10 mouse cellular contexts compared by ENCODE assay signal in genomic region chr8:110664202-110664896, GRCm38 (mm10). TPM values are rescaled to one million over a fixed set of nuclear protein-coding genes. Genes with fewer than 3 reads are reported as not detected.
DNase-seq lines count a peak whose midpoint lies in the region; ATAC-seq lines count a peak whose summit lies in the region.
"Had no signal": no experiment of that assay in that cellular context is flagged by ENCODE, and none has a peak within 500 bp of the region (broad histone marks: within the 10 kb centered on the region; RNA-seq: fewer than 3 reads in every experiment).

No protein-coding gene starts in this region.

- H3K27me3 ChIP-seq in kidney, embryonic 15.5 days, result no peaks in the 10 kb centered on the region
- H3K27me3 ChIP-seq in neural tube, embryonic 13.5 days, result no peaks in the 10 kb centered on the region
- no peaks in the 10 kb centered on the region for H3K27me3 ChIP-seq in intestine, embryonic 16.5 days (replicated peaks; ENCODE audit: control insufficient read depth, insufficient read depth, low read length)
- H3K27me3 ChIP-seq: limb, embryonic 12.5 days had no signal

- WGBS in kidney, embryonic 15.5 days, result 68% methylated on average over 7 of the region's 7 CpGs
- 48% methylated on average over 7 of the region's 7 CpGs for WGBS in neural tube, embryonic 13.5 days
- WGBS in intestine, embryonic 16.5 days, result 70% methylated on average over 7 of the region's 7 CpGs

- H3K9me3 ChIP-seq in kidney, embryonic 15.5 days (replicated peaks), result no peaks in the 10 kb centered on the region
- no peaks in the 10 kb centered on the region for H3K9me3 ChIP-seq in neural tube, embryonic 13.5 days
- no peaks in the 10 kb centered on the region for H3K9me3 ChIP-seq in intestine, embryonic 16.5 days (ENCODE audit: control insufficient read depth, low read length)
- H3K9me3 ChIP-seq: limb, embryonic 12.5 days had no signal

- H3K4me3 ChIP-seq in kidney, embryonic 15.5 days (replicated peaks), result no peak overlapping the region
- H3K4me3 ChIP-seq in neural tube, embryonic 13.5 days, result no peak overlapping the region
- H3K4me3 ChIP-seq in intestine, embryonic 16.5 days (ENCODE audit: low read length), result no peak overlapping the region
- H3K4me3 ChIP-seq: erythroblast, embryonic 14.5 days; limb, embryonic 12.5 days had no signal

- peaks cover 15% of the 10 kb centered on the region for H3K36me3 ChIP-seq in kidney, embryonic 15.5 days
- peaks cover 23% of the 10 kb centered on the region for H3K36me3 ChIP-seq in neural tube, embryonic 13.5 days
- H3K36me3 ChIP-seq in intestine, embryonic 16.5 days (ENCODE audit: control insufficient read depth, insufficient read depth, low read length), result peaks cover 6% of the 10 kb centered on the region; the same call in 1 of the 2 replicates

- no peak for DNase-seq in kidney, adult 9 months
- DNase-seq in cerebellum, adult 9-11 months, result peak; percentile 92
- DNase-seq in frontal cortex, postnatal 14 days (ENCODE audit: low spot score in 2 of 2), result peak; percentile 57 to 70
- peak; percentile 79 to 89 for DNase-seq in layer of hippocampus, adult 8-10 months (ENCODE audit: low spot score in 2 of 2)
- DNase-seq in retina, postnatal 1 day, result no peak

- no peak overlapping the region for H3K9ac ChIP-seq in kidney, embryonic 15.5 days
- 0 out of 2 replicates have a peak overlapping the region, but pooled peaks have one; percentile 38 for H3K9ac ChIP-seq in neural tube, embryonic 13.5 days
- H3K9ac ChIP-seq in intestine, embryonic 16.5 days (ENCODE audit: low read depth, low read length), result no peak overlapping the region
- H3K9ac ChIP-seq: limb, embryonic 12.5 days had no signal

- H3K4me1 ChIP-seq in kidney, embryonic 15.5 days, result peaks cover 19% of the 10 kb centered on the region
- peaks cover 26% of the 10 kb centered on the region for H3K4me1 ChIP-seq in neural tube, embryonic 13.5 days (replicated peaks)
- H3K4me1 ChIP-seq in intestine, embryonic 16.5 days (ENCODE audit: control insufficient read depth, insufficient read depth, low read length), result no peaks in the 10 kb centered on the region

- H3K27ac ChIP-seq in kidney, embryonic 15.5 days, result peak overlapping the region; percentile 54
- H3K27ac ChIP-seq in neural tube, embryonic 13.5 days (replicated peaks), result peak overlapping the region; percentile 74
- H3K27ac ChIP-seq in intestine, embryonic 16.5 days (ENCODE audit: low read length), result no peak overlapping the region
- H3K27ac ChIP-seq: limb, embryonic 12.5 days had no signal

- no peak overlapping the region for H3K4me2 ChIP-seq in kidney, embryonic 15.5 days
- no peak overlapping the region for H3K4me2 ChIP-seq in neural tube, embryonic 13.5 days
- no peak overlapping the region for H3K4me2 ChIP-seq in intestine, embryonic 16.5 days (ENCODE audit: low read depth, low read length)
- H3K4me2 ChIP-seq: limb, embryonic 12.5 days had no signal

- ATAC-seq in kidney, embryonic 15.5 days (replicated peaks; ENCODE audit: low FRiP score), result no peak
- peak; percentile 72 for ATAC-seq in neural tube, embryonic 13.5 days (ENCODE audit: low read depth)
- no peak for ATAC-seq in intestine, embryonic 16.5 days

RNA-seq across cellular contexts. Expression of gene Vac14, which starts 46.0 kb away (rescaled TPM):
- 22.2 and 23.3 TPM in 2 replicates for polyA plus RNA-seq in kidney, embryonic 15.5 days (2015; fragmentation: Nextera tagmentation; extraction: Ambion mirVana)
- total RNA-seq in layer of hippocampus, adult 8-10 months (2022), result 10 to 100 TPM; 26.8 to 28.2 (median 27.0) TPM
- 25.2 TPM in 2 replicates for polyA plus RNA-seq in neural tube, embryonic 13.5 days (2015; fragmentation: Nextera tagmentation; extraction: Ambion mirVana)
- 20.1 and 22.4 TPM in 2 replicates for polyA plus RNA-seq in intestine, embryonic 16.5 days (2015; fragmentation: Nextera tagmentation; extraction: Ambion mirVana)

RNA-seq across cellular contexts. Expression of gene Mtss1l, which starts 56.9 kb away (rescaled TPM):
- polyA plus RNA-seq in kidney, embryonic 15.5 days (2015; fragmentation: Nextera tagmentation; extraction: Ambion mirVana), result 8.3 and 8.4 TPM in 2 replicates
- 100 to 1,000 TPM; 209 to 246 (median 223) TPM for total RNA-seq in layer of hippocampus, adult 8-10 months (2022)
- 13.3 and 14.0 TPM in 2 replicates for polyA plus RNA-seq in neural tube, embryonic 13.5 days (2015; fragmentation: Nextera tagmentation; extraction: Ambion mirVana)
- 3.3 and 4.0 TPM in 2 replicates for polyA plus RNA-seq in intestine, embryonic 16.5 days (2015; fragmentation: Nextera tagmentation; extraction: Ambion mirVana)

Comparison
In these comparisons a context has a peak if more than half of its experiments do, and no peak if none do; other contexts are left out.
1. DNase-seq: peak in cerebellum, adult 9-11 months (single experiment), frontal cortex, postnatal 14 days (2 of 2) and layer of hippocampus, adult 8-10 months (2 of 2); none in kidney, adult 9 months (single experiment) and retina, postnatal 1 day (single experiment).